Mouse (Mus musculus) CH12.LX (cell line): ENCODE measurements around the gene Six6. TPM values are rescaled to one million over a fixed set of nuclear protein-coding genes. Genes with fewer than 3 reads are reported as not detected.

ENCODE experiments used
- DNase-seq: peaks from one replicate; pipeline ENCODE4 v3.0.0-alpha.2; 2013; ENCODE audit errors: extremely low read depth
- H3K27ac ChIP-seq: 2 replicates; pipeline ENCODE4 v1.5.1; 2012; ENCODE audit warnings: low read depth, mild to moderate bottlenecking, control low read depth, moderate library complexity; ENCODE audit not compliant: insufficient read depth
- H3K27me3 ChIP-seq: replicated peaks from 2 replicates; pipeline ENCODE3; 2012; ENCODE audit warnings: inconsistent platforms
- H3K36me3 ChIP-seq, 2 experiments: replicated peaks in 1 of 2; 2 replicates each; pipeline versions ENCODE3 to v1.6.1; 2012; ENCODE audit warnings: inconsistent platforms in 1 of 2, low read length in 1 of 2, mild to moderate bottlenecking in 1 of 2, mixed read lengths in 1 of 2, moderate library complexity in 1 of 2; ENCODE audit not compliant: control insufficient read depth in 1 of 2, insufficient read depth in 1 of 2
- H3K4me1 ChIP-seq, 2 experiments: 2 replicates each; pipeline ENCODE4 v1.6.1; 2012; ENCODE audit warnings: inconsistent platforms in 1 of 2, moderate library complexity in 1 of 2; ENCODE audit not compliant: insufficient read depth in 2 of 2, control insufficient read depth in 1 of 2
- H3K4me2 ChIP-seq: 2 replicates; pipeline ENCODE4 v1.6.1; 2012; ENCODE audit warnings: low read depth, mild to moderate bottlenecking, control low read depth; ENCODE audit not compliant: poor library complexity, insufficient read depth, severe bottlenecking
- H3K4me3 ChIP-seq, 3 experiments: fragments of 150-350 bp in 1 of 3; sonication (generic) in 1 of 3; replicated peaks in 1 of 3; 2 replicates each; pipeline versions ENCODE3 to v1.5.1; 2011 to 2012; ENCODE audit warnings: low read depth in 2 of 3, low read length in 2 of 3, mild to moderate bottlenecking in 2 of 3, moderate library complexity in 2 of 3, control low read depth in 1 of 3, improper control_type of control experiment in 1 of 3, inconsistent platforms in 1 of 3, mixed read lengths in 1 of 3; ENCODE audit not compliant: poor library complexity in 1 of 3
- H3K79me2 ChIP-seq: replicated peaks from 2 replicates; pipeline ENCODE4 v1.6.1; 2012; ENCODE audit warnings: mild to moderate bottlenecking, moderate library complexity; ENCODE audit not compliant: control insufficient read depth, poor library complexity, insufficient read depth, severe bottlenecking; ENCODE audit errors: extremely low read depth
- H3K9ac ChIP-seq: 2 replicates; pipeline ENCODE4 v1.6.1; 2012; ENCODE audit warnings: low read depth, mild to moderate bottlenecking, control low read depth, moderate library complexity; ENCODE audit not compliant: insufficient read depth
- H3K9me3 ChIP-seq: replicated peaks from 2 replicates; pipeline ENCODE3; 2012; ENCODE audit warnings: low read length, inconsistent platforms, mixed read lengths
- CTCF ChIP-seq, 2 experiments: IDR thresholded peaks in 1 of 2; conservative IDR thresholded peaks in 1 of 2; 2 replicates each; pipeline ENCODE4 v1.5.1; 2011 to 2012; ENCODE audit warnings: low read depth in 2 of 2, low read length in 2 of 2, improper control_type of control experiment in 1 of 2, inconsistent platforms in 1 of 2, mild to moderate bottlenecking in 1 of 2, moderate library complexity in 1 of 2
- E2F4 ChIP-seq: IDR thresholded peaks from 2 replicates; pipeline ENCODE4 v1.6.1; 2011; ENCODE audit warnings: low read depth, low read length, improper control_type of control experiment; ENCODE audit not compliant: insufficient replicate concordance
- ELF1 ChIP-seq: IDR thresholded peaks from 2 replicates; pipeline ENCODE4 v1.6.1; 2014; ENCODE audit warnings: low read depth, mild to moderate bottlenecking, inconsistent platforms, low read length, improper control_type of control experiment
- MYC ChIP-seq: IDR thresholded peaks from 2 replicates; pipeline ENCODE4 v1.6.1; 2011; ENCODE audit warnings: low read depth, mild to moderate bottlenecking, improper control_type of control experiment, low read length
- NRF1 ChIP-seq: IDR thresholded peaks from 2 replicates; pipeline ENCODE4 v1.6.1; 2014; ENCODE audit warnings: low read depth, mild to moderate bottlenecking, inconsistent platforms, low read length, improper control_type of control experiment, moderate library complexity
- SMC3 ChIP-seq: IDR thresholded peaks from 2 replicates; pipeline ENCODE4 v1.6.1; 2011; ENCODE audit warnings: low read depth, low read length, improper control_type of control experiment
- USF1 ChIP-seq: IDR thresholded peaks from 2 replicates; pipeline ENCODE4 v1.6.1; 2014; ENCODE audit warnings: low read depth, mild to moderate bottlenecking, inconsistent platforms, low read length, improper control_type of control experiment
- ZMIZ1 ChIP-seq: IDR thresholded peaks from 2 replicates; pipeline ENCODE4 v1.6.1; 2012; ENCODE audit warnings: low read depth, mild to moderate bottlenecking, inconsistent platforms, low read length, improper control_type of control experiment
- dilution Hi-C: fragments of 300-500 bp; cut with MboI; formaldehyde crosslinking; loops from 2 replicates; pipeline ENCODE4 v1.14.3; 2020; ENCODE audit warnings: low sequenced_read_pairs; ENCODE audit not compliant: extremely low pct_unique_long_range_greater_than_20kb, extremely low pct_ligation_motif_present
- in situ Hi-C: fragments of 300-500 bp; cut with MboI; formaldehyde crosslinking; loops from 3 replicates; pipeline ENCODE4 v1.14.3; 2019; ENCODE audit warnings: low sequenced_read_pairs, low pct_ligation_motif_present, low pct_unique_long_range_greater_than_20kb, mixed read lengths
- polyA plus RNA-seq: library from polyadenylated mRNA; unstranded; fragments of >175 nt; gene quantifications from 2 replicates; pipeline ENCODE4 v1.2.1, GENCODE M21; 2012; ENCODE audit warnings: low read depth; ENCODE audit not compliant: insufficient read length
- total RNA-seq, 2 experiments: library from RNA; depleted of rRNA; stranded (reverse); fragments of 300-350 nt in 1 of 2; fragments of >200 nt in 1 of 2; gene quantifications; 2 replicates each; pipeline ENCODE4 v1.2.3; 2012 to 2014

Six6 gene
- total and polyA plus RNA-seq, 3 experiments, result 0.13 to 0.87 TPM; not detected in 1

GRCm38 (mm10) chr12:72982616-72983015, 42.9 kb downstream of the Six6 start:
- dilution Hi-C loops, result no loop called here

GRCm38 (mm10) chr12:72983071-72983857, 43.6 kb downstream of the Six6 start:
- Histone ChIP-seq H3K4me2 (no peak overlapping the region), H3K79me2 (no peaks in the 10 kb centered on the region), H3K4me3 (no peak overlapping the region), H3K9me3 (no peaks in the 10 kb centered on the region), H3K27me3 (no peaks in the 10 kb centered on the region), H3K36me3 (no peaks in the 10 kb centered on the region), H3K4me1 (peaks cover 0 to 3% of the 10 kb centered on the region in 2 experiments; a peak in 2 of 4 replicates), H3K9ac (no peak overlapping the region), H3K27ac (no peak overlapping the region)
- TF ChIP-seq USF1, result no peak
- TF ChIP-seq ZMIZ1, result no peak
- in situ Hi-C loops (loop anchor here (25.0 kb wide), 1 partner anchor 446 kb away; the partner anchor contains the start of gene Pcnx4), dilution Hi-C loops (no loop called here)
- DNase-seq, result no peak

More at GRCm38 (mm10) chr12:72982616-72983015, 42.9 kb downstream of the Six6 start:
- TF ChIP-seq ELF1 (no peak), MYC (no peak), SMC3 (no peak), ZMIZ1 (no peak), CTCF (conservative IDR thresholded peaks at IDR 0.05 in 1 of 2, IDR thresholded peaks at IDR 0.05 in 1 of 2; ENCODE audit: low read depth in 2 of 2, low read length in 2 of 2) (no peak), E2F4 (no peak), NRF1 (no peak)
- TF ChIP-seq, all 38 proteins: peak for 0
- DNase-seq, result no peak
- Histone ChIP-seq H3K4me2 (no peak overlapping the region), H3K9me3 (no peaks in the 10 kb centered on the region), H3K36me3 (no peaks in the 10 kb centered on the region), H3K27ac (no peak overlapping the region), H3K79me2 (no peaks in the 10 kb centered on the region), H3K4me3 (no peak overlapping the region), H3K27me3 (no peaks in the 10 kb centered on the region), H3K9ac (no peak overlapping the region), H3K4me1 (peaks cover 0 to 3% of the 10 kb centered on the region in 2 experiments; a peak in 2 of 4 replicates)
- in situ Hi-C loops, result loop anchor here (25.0 kb wide), 1 partner anchor 445 kb away; the partner anchor contains the start of gene Pcnx4

Other genes starting within 250 kb of the Six6 start
- gene Ppm1a, start 182.4 kb upstream of the Six6 start, total RNA-seq (2012; rRNA removed), result 78.8 and 80.0 TPM in 2 replicates
- gene Ppm1a, start 182.4 kb upstream of the Six6 start, total RNA-seq (2014; rRNA removed), result 112 and 130 TPM in 2 replicates
- 98.4 and 125 TPM in 2 replicates for gene Ppm1a, start 182.4 kb upstream of the Six6 start, polyA plus RNA-seq
- 0.55 and 0.89 TPM in 2 replicates for gene 4930447C04Rik, start 882 bp downstream of the Six6 start, total RNA-seq (2012; rRNA removed)
- 0.52 and 0.74 TPM in 2 replicates for gene 4930447C04Rik, start 882 bp downstream of the Six6 start, total RNA-seq (2014; rRNA removed)
- gene 4930447C04Rik, start 882 bp downstream of the Six6 start, polyA plus RNA-seq, result 0.74 and 0.85 TPM in 2 replicates
- gene Six1, start 114.0 kb downstream of the Six6 start, total RNA-seq (2012; rRNA removed), result 8.1 and 9.5 TPM in 2 replicates
- 7.6 and 7.9 TPM in 2 replicates for gene Six1, start 114.0 kb downstream of the Six6 start, total RNA-seq (2014; rRNA removed)
- gene Six1, start 114.0 kb downstream of the Six6 start, polyA plus RNA-seq, result 16.1 and 16.5 TPM in 2 replicates
- gene Six4, start 173.6 kb downstream of the Six6 start, total RNA-seq (2012; rRNA removed), result 2.0 and 2.4 TPM in 2 replicates
- 2.2 and 2.4 TPM in 2 replicates for gene Six4, start 173.6 kb downstream of the Six6 start, total RNA-seq (2014; rRNA removed)
- 1.9 and 2.5 TPM in 2 replicates for gene Six4, start 173.6 kb downstream of the Six6 start, polyA plus RNA-seq
- 38.1 and 39.4 TPM in 2 replicates for gene Mnat1, start 183.8 kb downstream of the Six6 start, total RNA-seq (2012; rRNA removed)
- gene Mnat1, start 183.8 kb downstream of the Six6 start, total RNA-seq (2014; rRNA removed), result 64.2 and 73.8 TPM in 2 replicates
- 69.0 TPM in 2 replicates for gene Mnat1, start 183.8 kb downstream of the Six6 start, polyA plus RNA-seq